Mouse (Mus musculus): ENCODE data around the gene Csrnp3. TPM values are rescaled to one million over a fixed set of nuclear protein-coding genes. Genes with fewer than 3 reads are reported as not detected.

The Csrnp3 gene
- total RNA-seq, 2 experiments from 2014 or later = 0.07 TPM; not detected in 1

DNA sequence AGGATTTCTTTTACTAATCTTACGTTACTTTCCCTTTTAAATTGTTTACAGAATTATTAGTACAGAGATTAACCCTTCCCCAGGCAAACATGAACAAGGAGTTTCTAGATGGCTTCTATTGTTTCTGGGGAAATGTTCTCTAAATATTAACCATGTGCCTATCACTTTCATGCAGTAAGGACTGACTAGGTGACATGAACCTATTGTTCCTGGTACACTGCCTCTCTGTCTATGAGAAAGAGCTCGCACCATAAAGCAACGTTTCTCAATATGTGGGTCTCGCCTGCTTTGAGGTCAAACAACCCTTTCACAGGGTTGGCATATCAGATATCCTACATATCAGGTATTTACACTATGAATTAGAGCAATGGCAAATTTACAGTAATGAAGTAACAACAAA is 96.8 kb downstream of the Csrnp3 start:
- DNase-seq (ENCODE audit: low spot score) = no peak

DNA sequence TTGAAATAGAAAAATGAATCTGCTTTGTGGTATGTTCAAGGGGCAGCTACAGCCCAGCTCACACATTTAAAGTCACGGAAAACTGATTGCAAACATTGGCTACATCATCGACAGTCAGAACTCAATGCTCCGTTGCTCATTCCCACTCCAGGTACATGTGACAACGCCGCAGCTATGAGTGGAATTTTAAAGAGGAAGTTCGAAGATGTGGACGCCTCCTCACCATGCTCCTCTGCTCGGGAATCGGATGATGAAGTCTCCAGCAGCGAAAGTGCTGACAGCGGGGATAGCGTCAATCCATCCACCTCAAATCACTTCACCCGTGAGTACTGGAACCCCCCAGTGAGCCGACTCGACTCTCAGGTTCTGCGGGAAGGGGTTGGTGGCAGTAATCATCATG is 103.2 kb downstream of the Csrnp3 start:
- no peak for DNase-seq (ENCODE audit: low spot score)

DNA sequence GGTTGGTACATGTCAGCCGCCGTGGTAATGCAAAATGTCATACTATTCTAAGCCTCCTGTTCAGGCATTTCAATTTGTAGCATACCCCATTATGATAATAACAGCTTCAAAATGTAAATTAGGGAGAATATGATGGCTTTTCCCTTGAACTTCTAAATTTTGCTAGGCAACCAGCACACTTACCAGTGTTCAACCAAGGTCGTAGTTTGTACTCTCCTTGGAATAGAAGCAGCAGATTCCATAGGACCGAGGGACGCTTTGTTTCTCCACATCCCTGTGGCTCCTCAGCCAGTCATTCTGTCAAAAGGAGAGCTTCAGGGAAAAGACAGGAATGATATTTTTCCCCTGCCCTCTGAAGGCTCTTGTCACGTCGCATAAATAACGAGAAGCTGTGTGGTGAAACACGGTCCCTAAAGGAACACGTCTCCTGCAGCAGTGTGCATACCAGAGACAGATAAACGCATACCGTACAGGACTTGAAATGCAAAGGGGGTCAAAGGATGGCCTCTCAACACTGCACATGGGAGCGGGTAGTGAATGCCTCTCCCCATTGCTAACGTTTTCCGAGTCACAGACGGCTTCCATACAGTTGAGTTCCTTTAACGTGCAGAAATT is 108.3 kb downstream of the Csrnp3 start:
- no peak for DNase-seq (ENCODE audit: low spot score)

DNA sequence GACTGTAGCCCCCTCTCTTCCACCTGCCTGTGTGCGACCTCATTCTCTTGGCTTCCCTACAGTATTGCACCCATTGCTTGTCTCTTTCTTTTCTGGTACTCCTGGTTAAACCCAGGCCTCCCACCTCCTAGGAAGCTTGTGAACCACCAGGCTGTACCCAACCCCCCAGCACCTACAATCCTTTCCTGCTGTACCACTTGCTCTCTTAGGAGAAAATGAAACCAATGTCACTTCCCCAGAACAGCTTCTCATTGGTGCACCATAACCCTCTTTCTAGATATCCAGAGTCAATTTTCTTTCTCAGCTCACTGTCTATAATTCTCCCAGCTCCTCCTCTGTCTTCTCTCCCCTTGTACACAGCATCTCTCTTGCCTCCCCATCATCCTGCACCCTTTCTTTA is 110.2 kb downstream of the Csrnp3 start:
- no peak for DNase-seq (ENCODE audit: low spot score)

DNA sequence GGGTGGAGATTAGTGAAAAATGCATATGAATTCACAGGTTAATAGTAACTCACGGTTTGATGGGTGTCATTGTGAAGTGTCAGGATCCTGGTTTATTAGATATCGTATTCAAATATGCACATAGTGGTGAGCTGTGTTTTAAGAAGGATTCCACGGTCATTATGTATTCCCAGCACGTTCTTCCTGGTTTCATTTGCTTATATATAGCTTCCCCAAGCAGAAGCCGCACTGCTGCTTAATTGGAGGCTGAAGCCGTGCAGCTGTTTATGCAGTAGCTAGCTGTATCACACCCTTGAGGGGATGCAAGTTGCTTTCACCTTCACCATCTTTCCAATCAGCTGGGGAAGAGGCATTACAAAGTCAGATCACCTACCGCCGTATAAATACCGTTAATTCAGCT is 111.2 kb downstream of the Csrnp3 start:
- no peak for DNase-seq (ENCODE audit: low spot score)

GRCm38 (mm10) chr2:65963420-65963819 is 117.9 kb downstream of the Csrnp3 start:
- DNase-seq (ENCODE audit: low spot score) = no peak

GRCm38 (mm10) chr2:65968810-65969209 is 123.2 kb downstream of the Csrnp3 start:
- DNase-seq (ENCODE audit: low spot score) = no peak

- DNase-seq (ENCODE audit: low spot score) = no peak
These were observed 128.3 kb downstream of the Csrnp3 start for GRCm38 (mm10) chr2:65973907-65974306.

GRCm38 (mm10) chr2:65975383-65975782 is 129.8 kb downstream of the Csrnp3 start:
- DNase-seq (ENCODE audit: low spot score) = no peak

GRCm38 (mm10) chr2:65979338-65980053 is 133.9 kb downstream of the Csrnp3 start:
- no peak for DNase-seq (ENCODE audit: low spot score)

GRCm38 (mm10) chr2:65981470-65981869 is 135.9 kb downstream of the Csrnp3 start:
- no peak for DNase-seq (ENCODE audit: low spot score)

- no peak for DNase-seq (ENCODE audit: low spot score)
These were observed 136.4 kb downstream of the Csrnp3 start for GRCm38 (mm10) chr2:65981965-65982364.

GRCm38 (mm10) chr2:65985706-65986105 is 140.1 kb downstream of the Csrnp3 start:
- DNase-seq (ENCODE audit: low spot score) = no peak

DNA sequence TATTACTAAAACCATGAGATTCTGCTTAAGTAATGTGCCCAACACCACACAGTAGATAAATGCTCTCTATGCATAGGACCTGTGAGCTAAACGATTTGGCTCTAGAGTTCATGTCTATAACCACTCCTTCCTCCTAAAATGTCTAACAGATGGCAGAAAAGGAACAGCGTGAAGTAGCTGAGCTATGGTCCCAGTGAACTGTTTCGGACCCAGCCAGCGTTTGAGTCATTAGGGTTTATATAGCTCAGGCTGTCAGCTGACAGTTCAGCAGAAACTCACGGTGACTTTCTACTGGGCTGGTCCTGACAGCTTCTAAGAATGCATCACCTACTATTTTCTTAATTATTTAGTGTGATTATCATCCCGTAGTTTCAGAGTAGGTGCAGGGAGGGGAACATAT is 141.5 kb downstream of the Csrnp3 start:
- no peak for DNase-seq (ENCODE audit: low spot score)

DNA sequence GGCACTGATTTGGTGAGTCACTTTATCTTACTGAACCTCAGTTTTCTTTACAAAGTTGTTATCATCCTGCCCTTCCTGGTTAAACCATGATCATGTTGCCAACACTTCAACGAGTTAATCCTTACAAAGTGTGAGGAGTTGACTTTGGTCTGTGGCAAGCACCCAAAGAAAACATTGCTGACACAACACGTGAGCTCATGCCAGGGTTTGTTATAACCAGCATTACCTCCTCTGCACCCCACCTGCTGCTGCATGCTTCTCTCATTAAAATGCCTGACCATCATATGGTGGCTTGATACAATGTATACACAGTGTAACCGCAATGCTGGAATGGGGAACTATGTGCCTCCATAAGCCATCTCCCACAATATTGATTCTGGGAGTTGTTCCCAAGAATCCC is 142.0 kb downstream of the Csrnp3 start:
- DNase-seq (ENCODE audit: low spot score) = no peak

GRCm38 (mm10) chr2:65988788-65989187 is 143.2 kb downstream of the Csrnp3 start:
- DNase-seq (ENCODE audit: low spot score) = no peak

- no peak for DNase-seq (ENCODE audit: low spot score)
These were observed 144.5 kb downstream of the Csrnp3 start for GRCm38 (mm10) chr2:65990108-65990507.

- DNase-seq (ENCODE audit: low spot score) = no peak
These were observed 145.2 kb downstream of the Csrnp3 start for GRCm38 (mm10) chr2:65990754-65991153.

- DNase-seq (ENCODE audit: low spot score) = no peak
These were observed 147.8 kb downstream of the Csrnp3 start for GRCm38 (mm10) chr2:65993371-65993770.

GRCm38 (mm10) chr2:65994886-65995468 is 149.4 kb downstream of the Csrnp3 start:
- DNase-seq (ENCODE audit: low spot score) = no peak

- DNase-seq (ENCODE audit: low spot score) = no peak
These were observed 153.2 kb downstream of the Csrnp3 start for GRCm38 (mm10) chr2:65998747-65999146.

DNA sequence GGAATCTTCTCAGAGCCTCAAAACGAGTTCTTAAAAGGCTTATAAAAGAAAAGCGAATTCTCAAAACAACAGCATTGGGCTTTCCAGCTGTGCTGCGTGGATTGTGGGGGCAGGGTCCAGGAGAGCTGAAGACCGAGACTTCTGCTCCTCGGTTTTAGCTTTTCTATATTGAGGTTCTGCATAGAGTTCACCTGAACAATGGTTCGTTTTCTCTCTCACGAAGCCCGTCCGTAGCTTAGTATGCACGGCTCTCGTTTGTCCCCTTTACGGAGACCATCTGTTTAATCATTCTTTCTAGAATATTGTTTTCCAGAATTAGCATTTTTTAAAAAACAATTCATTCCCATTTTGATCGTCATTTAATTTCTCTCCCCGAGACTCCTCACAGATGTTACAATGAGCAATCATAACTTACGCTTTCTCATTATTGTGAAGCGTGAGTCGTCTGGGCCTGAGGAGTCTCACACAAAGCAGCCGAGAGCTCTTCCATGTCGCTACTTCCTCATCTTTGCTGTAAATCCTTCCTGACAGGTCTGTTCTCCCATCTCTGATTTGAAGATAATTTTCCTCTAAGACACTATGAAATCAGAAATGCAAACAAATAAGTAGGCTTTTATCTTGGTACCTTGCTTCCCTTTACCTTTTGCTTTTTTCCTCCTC is 163.6 kb downstream of the Csrnp3 start:
- DNase-seq (ENCODE audit: low spot score) = no peak

Data from gastrocnemius, adult 18-20 months (tissue).